In the genomic region with DNA sequence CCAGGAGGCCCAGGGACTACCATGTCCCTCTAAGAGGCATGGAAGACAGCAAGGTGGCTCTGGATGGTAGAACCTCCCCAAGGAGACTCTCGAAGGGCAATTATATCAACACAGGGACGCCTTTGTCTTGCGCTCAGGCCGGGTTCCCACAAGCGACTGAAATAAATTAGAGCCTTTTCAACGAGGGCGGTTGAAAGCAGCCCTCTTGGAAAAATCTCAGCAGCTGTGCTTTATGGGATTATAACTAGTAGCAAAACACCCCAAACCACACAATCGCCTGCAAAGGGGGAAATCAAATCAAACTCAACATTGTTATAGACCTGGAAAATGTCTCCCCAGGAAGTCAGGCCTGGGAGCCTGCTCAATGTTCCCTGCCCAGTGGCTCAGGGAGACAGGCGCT, we compare ENCODE assay signal across 18 mouse cellular contexts.
DNase-seq lines count a peak whose midpoint lies in the region; ATAC-seq lines count a peak whose summit lies in the region.
"Had no signal": no experiment of that assay in that cellular context is flagged by ENCODE, and none has a peak within 500 bp of the region (broad histone marks: within the 10 kb centered on the region; RNA-seq: fewer than 3 reads in every experiment).

No protein-coding gene starts in this region.

- ATAC-seq in hindbrain, embryonic 12.5 days (ENCODE audit: low FRiP score), result peak; percentile 17; the same call in 1 of the 2 replicates
- ATAC-seq in hindbrain, embryonic 14.5 days (ENCODE audit: low FRiP score), result no peak
- 0 out of 2 replicates have a peak, but pooled peaks have one; percentile 22 for ATAC-seq in neural tube, embryonic 12.5 days (ENCODE audit: low FRiP score, low read depth)
- ATAC-seq in monocyte, adult 5-6 weeks (replicated peaks; ENCODE audit: insufficient number of reproducible peaks, low FRiP score, low TSS enrichment, poor library complexity, severe bottlenecking), result no peak
- ATAC-seq: intestine, embryonic 16.5 days; liver, postnatal 0 days had no signal

- H3K36me3 ChIP-seq in hindbrain, embryonic 12.5 days, result no peaks in the 10 kb centered on the region
- H3K36me3 ChIP-seq in hindbrain, embryonic 14.5 days (replicated peaks; ENCODE audit: control insufficient read depth, insufficient read depth), result no peaks in the 10 kb centered on the region
- H3K36me3 ChIP-seq in neural tube, embryonic 12.5 days, result no peaks in the 10 kb centered on the region
- H3K36me3 ChIP-seq: heart, embryonic 13.5 days; kidney, embryonic 15.5 days had no signal

- H3K9ac ChIP-seq in hindbrain, embryonic 12.5 days, result no peak overlapping the region
- no peak overlapping the region for H3K9ac ChIP-seq in hindbrain, embryonic 14.5 days
- no peak overlapping the region for H3K9ac ChIP-seq in neural tube, embryonic 12.5 days
- H3K9ac ChIP-seq: heart, embryonic 13.5 days; kidney, embryonic 15.5 days; liver, postnatal 0 days had no signal

- no peak for DNase-seq in hindbrain, embryonic 14.5 days (ENCODE audit: low spot score)
- DNase-seq in neural tube, embryonic 10.5 days (ENCODE audit: extremely low spot score, low spot score), result no peak
- peak; percentile 55 for DNase-seq in forelimb bud, embryonic 11.5 days (ENCODE audit: low read depth, low spot score)
- no peak for DNase-seq in left cerebral cortex, adult 18-20 months (ENCODE audit: low spot score in 2 of 2)
- DNase-seq: adrenal gland, postnatal 36 days; cerebellum, adult 8-10 months; gastrocnemius, postnatal 36 days; heart, postnatal 36 days; layer of hippocampus, postnatal 36 days; liver; liver, postnatal 0 days; thymus, postnatal 25 days had no signal

- no peak overlapping the region for H3K4me3 ChIP-seq in hindbrain, embryonic 12.5 days
- H3K4me3 ChIP-seq in hindbrain, embryonic 14.5 days (replicated peaks; ENCODE audit: low read length), result no peak overlapping the region
- no peak overlapping the region for H3K4me3 ChIP-seq in neural tube, embryonic 12.5 days
- H3K4me3 ChIP-seq: heart, embryonic 13.5 days; kidney, embryonic 15.5 days had no signal

- 38% methylated on average over 9 of the region's 9 CpGs for whole genome bisulfite sequencing in hindbrain, embryonic 12.5 days
- WGBS in hindbrain, embryonic 14.5 days, result 46% methylated on average over 9 of the region's 9 CpGs
- 30% methylated on average over 9 of the region's 9 CpGs for WGBS in neural tube, embryonic 12.5 days

- H3K27me3 ChIP-seq in hindbrain, embryonic 12.5 days, result 0 out of 2 replicates have a peak, but pooled peaks cover 2% of the 10 kb centered on the region
- 0 out of 2 replicates have a peak, but pooled peaks cover 2% of the 10 kb centered on the region for H3K27me3 ChIP-seq in hindbrain, embryonic 14.5 days (ENCODE audit: control insufficient read depth, insufficient read depth, low read length)
- H3K27me3 ChIP-seq in neural tube, embryonic 12.5 days (replicated peaks), result peaks cover 8% of the 10 kb centered on the region; the same call in 1 of the 2 replicates

- H3K9me3 ChIP-seq in hindbrain, embryonic 12.5 days (replicated peaks), result no peaks in the 10 kb centered on the region
- H3K9me3 ChIP-seq in hindbrain, embryonic 14.5 days (ENCODE audit: control insufficient read depth, low read length), result no peaks in the 10 kb centered on the region
- no peaks in the 10 kb centered on the region for H3K9me3 ChIP-seq in neural tube, embryonic 12.5 days
- H3K9me3 ChIP-seq: heart, embryonic 13.5 days; kidney, embryonic 15.5 days had no signal

- peaks cover 10% of the 10 kb centered on the region for H3K4me1 ChIP-seq in hindbrain, embryonic 12.5 days
- 0 out of 2 replicates have a peak, but pooled peaks cover 6% of the 10 kb centered on the region for H3K4me1 ChIP-seq in hindbrain, embryonic 14.5 days (replicated peaks; ENCODE audit: control insufficient read depth, insufficient read depth, low read length)
- H3K4me1 ChIP-seq in neural tube, embryonic 12.5 days, result peaks cover 9% of the 10 kb centered on the region; the same call in 1 of the 2 replicates
- H3K4me1 ChIP-seq: heart, embryonic 13.5 days had no signal

- H3K4me2 ChIP-seq in hindbrain, embryonic 12.5 days (replicated peaks), result no peak overlapping the region
- no peak overlapping the region for H3K4me2 ChIP-seq in hindbrain, embryonic 14.5 days (replicated peaks)
- no peak overlapping the region for H3K4me2 ChIP-seq in neural tube, embryonic 12.5 days (replicated peaks)
- H3K4me2 ChIP-seq: heart, embryonic 13.5 days; kidney, embryonic 15.5 days had no signal

- H3K27ac ChIP-seq in hindbrain, embryonic 12.5 days, result peak overlapping the region; percentile 9
- H3K27ac ChIP-seq in hindbrain, embryonic 14.5 days, result no peak overlapping the region
- H3K27ac ChIP-seq in neural tube, embryonic 12.5 days, result no peak overlapping the region
- H3K27ac ChIP-seq: heart, embryonic 13.5 days; kidney, embryonic 15.5 days had no signal

Comparison
In these comparisons a context has a peak if more than half of its experiments do, and no peak if none do; other contexts are left out.
1. ATAC-seq: peak in hindbrain, embryonic 12.5 days (single experiment) and neural tube, embryonic 12.5 days (single experiment); none in hindbrain, embryonic 14.5 days (single experiment) and monocyte, adult 5-6 weeks (single experiment).